Mouse (Mus musculus) Patski (cell line): ENCODE results near the gene Fhod1. TPM values are rescaled to one million over a fixed set of nuclear protein-coding genes. Genes with fewer than 3 reads are reported as not detected.

ENCODE experiments used
- ATAC-seq: fragments of 100-300 bp; one replicate; pipeline ENCODE4 v1.8.0; 2021
- CTCF ChIA-PET: fragments of 350-600 bp; sonication (Branson Sonifier 250); formaldehyde crosslinking; loops from one replicate; lab custom pipeline; 2022; ENCODE audit warnings: inconsistent platforms; lab: Charles Lee
- POLR2A ChIA-PET: fragments of 350-600 bp; sonication (Branson Sonifier 250); formaldehyde crosslinking; loops from one replicate; lab custom pipeline; 2022; ENCODE audit warnings: antibody characterized with exemption, inconsistent platforms; lab: Charles Lee
- DNase-seq: peaks from one replicate; pipeline ENCODE4 v3.0.0-alpha.2; 2011; ENCODE audit warnings: low read depth, low spot score
- H3K27me3 ChIP-seq: fragments of 371-371 bp; one replicate; pipeline ENCODE4 v1.5.1; 2021
- CTCF ChIP-seq: fragments of 100-300 bp; IDR thresholded peaks from one replicate; pipeline ENCODE4 v1.5.1; 2021
- in situ Hi-C: fragments of 300-500 bp; cut with MboI; formaldehyde crosslinking; loops from 3 replicates; pipeline ENCODE4 v1.11.1; 2018; ENCODE audit warnings: low pct_unique_long_range_greater_than_20kb, mixed read lengths
- polyA plus RNA-seq: library from polyadenylated mRNA; unstranded; gene quantifications from one replicate; pipeline ENCODE4 v1.2.3, GENCODE M21; 2021

Gene Fhod1
- polyA plus RNA-seq, 1 experiment from 2014 or later, result 41.7 TPM

- TF ChIP-seq CTCF, result no peak
- ChIA-PET CTCF (interaction anchor here (1.8 kb wide), 1 partner anchor 23 kb away, joined by 4 read pairs; the partner anchor contains the start of genes Fhod1 and Slc9a5), POLR2A (no interaction called here)
- ATAC-seq, result no peak
- in situ Hi-C loops, result no loop called here
- no peaks in the 10 kb centered on the region for H3K27me3 ChIP-seq
- DNase-seq, result no peak
Measured at GRCm38 (mm10) chr8:105325641-105326093, 22.1 kb downstream of the Fhod1 start.

GRCm38 (mm10) chr8:105323183-105323582 lies 24.6 kb downstream of the Fhod1 start:
- POLR2A ChIA-PET, result interaction anchor here (1.5 kb wide), 1 partner anchor 19 kb away, joined by 5 read pairs; no protein-coding TSS in a partner anchor
- CTCF ChIA-PET, result interaction anchor here (1.4 to 1.6 kb wide), 2 partner anchors 11 to 25 kb away, joined by 4 to 6 read pairs; partner anchors contain the start of genes Fhod1 and Slc9a5
- no peak for DNase-seq
- ATAC-seq, result no peak
- no peak for TF ChIP-seq CTCF
- no peaks in the 10 kb centered on the region for H3K27me3 ChIP-seq
- in situ Hi-C loops, result no loop called here

GRCm38 (mm10) chr8:105318662-105319190 lies 29.0 kb downstream of the Fhod1 start:
- in situ Hi-C loops, result no loop called here
- POLR2A ChIA-PET, result no interaction called here
- DNase-seq (no peak), ATAC-seq (no peak)
- TF ChIP-seq CTCF, result no peak
- no peaks in the 10 kb centered on the region for H3K27me3 ChIP-seq
- CTCF ChIA-PET, result no interaction called here

GRCm38 (mm10) chr8:105317941-105318340 lies 29.8 kb downstream of the Fhod1 start:
- CTCF ChIA-PET, result interaction anchor here (1.8 to 1.9 kb wide), 2 partner anchors 10 to 27 kb away, joined by 4 to 5 read pairs; no protein-coding TSS in a partner anchor
- no peaks in the 10 kb centered on the region for H3K27me3 ChIP-seq
- POLR2A ChIA-PET, result no interaction called here
- no peak for TF ChIP-seq CTCF
- in situ Hi-C loops, result no loop called here
- DNase-seq, result no peak
- no peak for ATAC-seq

GRCm38 (mm10) chr8:105315073-105315769 lies 32.5 kb downstream of the Fhod1 start:
- ChIA-PET POLR2A (no interaction called here), CTCF (no interaction called here)
- peak; percentile 4 for ATAC-seq
- H3K27me3 ChIP-seq, result no peaks in the 10 kb centered on the region
- DNase-seq, result no peak
- TF ChIP-seq CTCF, result no peak
- in situ Hi-C loops, result no loop called here

GRCm38 (mm10) chr8:105313622-105314402 lies 33.9 kb downstream of the Fhod1 start:
- POLR2A ChIA-PET, result interaction anchor here (1.1 kb wide), 1 partner anchor 31 kb away, joined by 4 read pairs; no protein-coding TSS in a partner anchor
- no peak for DNase-seq
- ATAC-seq, result no peak
- in situ Hi-C loops, result no loop called here
- no peaks in the 10 kb centered on the region for H3K27me3 ChIP-seq
- CTCF ChIA-PET, result interaction anchor here (1.4 kb wide), 1 partner anchor 14 kb away, joined by 5 read pairs; no protein-coding TSS in a partner anchor
- no peak for TF ChIP-seq CTCF

GRCm38 (mm10) chr8:105312891-105313481 lies 34.8 kb downstream of the Fhod1 start:
- CTCF ChIA-PET, result interaction anchor here (1.3 to 1.7 kb wide), 3 partner anchors 9 to 14 kb away, joined by 3 to 6 read pairs (median 5); no protein-coding TSS in a partner anchor
- no peak for TF ChIP-seq CTCF
- DNase-seq (no peak), ATAC-seq (no peak)
- in situ Hi-C loops, result no loop called here
- POLR2A ChIA-PET, result interaction anchor here (1.1 kb wide), 1 partner anchor 32 kb away, joined by 4 read pairs; no protein-coding TSS in a partner anchor
- H3K27me3 ChIP-seq, result no peaks in the 10 kb centered on the region

- no peak for ATAC-seq
- in situ Hi-C loops, result no loop called here
Measured at GRCm38 (mm10) chr8:105311718-105312117, 36.0 kb downstream of the Fhod1 start.

GRCm38 (mm10) chr8:105310118-105310517 lies 37.6 kb downstream of the Fhod1 start:
- no peak for TF ChIP-seq CTCF
- no peaks in the 10 kb centered on the region for H3K27me3 ChIP-seq
- no peak for DNase-seq
- in situ Hi-C loops, result no loop called here
- no peak for ATAC-seq
- ChIA-PET CTCF (no interaction called here), POLR2A (no interaction called here)

More at GRCm38 (mm10) chr8:105311718-105312117, 36.0 kb downstream of the Fhod1 start:
- CTCF ChIA-PET, result interaction anchor here (1.3 to 1.7 kb wide), 2 partner anchors 10 to 12 kb away, joined by 3 to 6 read pairs; no protein-coding TSS in a partner anchor
- no peak for TF ChIP-seq CTCF
- H3K27me3 ChIP-seq, result no peaks in the 10 kb centered on the region
- DNase-seq, result no peak
- POLR2A ChIA-PET, result interaction anchor here (1.4 kb wide), 1 partner anchor 10 kb away, joined by 5 read pairs; no protein-coding TSS in a partner anchor
